In the genomic region with DNA sequence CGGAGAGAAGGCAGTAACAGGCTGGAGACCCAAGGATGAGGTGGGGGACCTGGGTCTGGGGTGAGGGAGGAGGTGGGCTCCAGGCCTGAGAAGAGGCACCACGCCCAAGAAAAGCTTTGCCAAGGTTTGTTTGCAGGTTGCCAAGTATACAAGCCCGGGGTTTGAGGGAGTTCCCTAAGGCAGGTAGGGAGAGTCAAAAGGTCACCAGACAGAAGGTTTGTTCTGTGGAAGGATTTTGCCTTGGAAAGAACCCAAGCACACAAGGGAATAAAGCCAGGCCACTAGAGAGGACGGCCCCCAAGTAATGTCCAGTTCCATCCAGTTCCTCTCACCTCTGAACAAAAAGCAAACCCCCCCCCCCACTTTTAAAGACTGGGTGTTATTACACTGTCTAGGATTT, we compare ENCODE assay signal across 30 mouse cellular contexts. TPM values are rescaled to one million over a fixed set of nuclear protein-coding genes. Genes with fewer than 3 reads are reported as not detected.
A peak's percentile ranks its signal among the peaks of the same experiment; 100 is the strongest.
DNase-seq lines count a peak whose midpoint lies in the region; TF ChIP-seq lines count a peak whose summit lies in the region.
"Had no signal": no experiment of that assay in that cellular context is flagged by ENCODE, and none has a peak within 500 bp of the region (broad histone marks: within the 10 kb centered on the region; RNA-seq: fewer than 3 reads in every experiment).

No protein-coding gene starts in this region.

- H3K9ac ChIP-seq in liver, adult 2 months (ENCODE audit: low read depth, low read length) = no peak overlapping the region
- H3K9ac ChIP-seq: embryonic facial prominence, embryonic 13.5 days; forebrain, embryonic 12.5 days; forebrain, embryonic 15.5 days; heart, embryonic 13.5 days; hindbrain, embryonic 14.5 days had no signal

- H3K36me3 ChIP-seq in liver, adult 2 months (ENCODE audit: control insufficient read depth, insufficient read depth, low read length) = no peaks in the 10 kb centered on the region
- H3K36me3 ChIP-seq: G1E had no signal

- H3K27ac ChIP-seq in liver, adult 2 months (replicated peaks; ENCODE audit: insufficient read depth, low read depth, low read length) = peak overlapping the region; percentile 27
- H3K27ac ChIP-seq: embryonic facial prominence, embryonic 10.5 days; embryonic facial prominence, embryonic 13.5 days; forebrain, embryonic 12.5 days; forebrain, embryonic 15.5 days; heart, adult 2 months; heart, embryonic 10.5 days; heart, embryonic 13.5 days; hindbrain, embryonic 14.5 days; hindbrain, postnatal 0 days had no signal

- WGBS in liver, adult 2 months = 41% methylated on average over 4 of the region's 4 CpGs

- H3K4me3 ChIP-seq in liver, adult 2 months (ENCODE audit: insufficient read depth, low read depth, low read length) = no peak overlapping the region
- H3K4me3 ChIP-seq: embryonic facial prominence, embryonic 10.5 days; embryonic facial prominence, embryonic 13.5 days; erythroblast, embryonic 14.5 days; forebrain, embryonic 12.5 days; forebrain, embryonic 15.5 days; heart, adult 2 months; heart, embryonic 10.5 days; heart, embryonic 13.5 days had no signal

- no peaks in the 10 kb centered on the region for H3K79me2 ChIP-seq in liver, adult 2 months (ENCODE audit: control insufficient read depth, insufficient read depth, low read length)

- TF ChIP-seq POLR2A in liver, adult 2 months (IDR thresholded peaks at IDR 0.05; ENCODE audit: extremely low read depth, insufficient read depth, low read length) = no peak

- DNase-seq in cerebellum, adult 11-12 months = peak; percentile 45
- DNase-seq in cerebellum, postnatal 14 days = no peak
- peak; percentile 67 for DNase-seq in liver, adult 2 months (ENCODE audit: extremely low read depth, low read depth, low spot score)
- DNase-seq in liver = no peak
- peak; percentile 26 for DNase-seq in R1 (ENCODE audit: low read depth, low spot score)
- no peak for DNase-seq in c-Kit-positive CD71-positive TER-119-positive erythroid progenitor cells, embryonic 14.5 days (ENCODE audit: low spot score)
- no peak for DNase-seq in frontal cortex, adult 2 months (ENCODE audit: extremely low spot score in 1 of 2, low spot score in 1 of 2)
- DNase-seq: adrenal gland, adult 2 months; adrenal gland, postnatal 14 days; embryo, embryonic 11 days; gastrocnemius, postnatal 10 days; heart, adult 2 months; heart, postnatal 14 days; heart, postnatal 4 days had no signal

- no peak for TF ChIP-seq CTCF in liver, adult 2 months (IDR thresholded peaks at IDR 0.05; ENCODE audit: low read depth, low read length)

- no peaks in the 10 kb centered on the region for H3K27me3 ChIP-seq in liver, adult 2 months (ENCODE audit: control insufficient read depth, insufficient read depth, low read length)
- H3K27me3 ChIP-seq: embryonic facial prominence, embryonic 13.5 days; forebrain, embryonic 12.5 days; forebrain, embryonic 15.5 days; heart, embryonic 13.5 days; Patski had no signal

- H3K4me1 ChIP-seq in liver, adult 2 months (ENCODE audit: control insufficient read depth, insufficient read depth, low read length) = peaks cover 44% of the 10 kb centered on the region
- H3K4me1 ChIP-seq: forebrain, embryonic 12.5 days had no signal

RNA-seq across cellular contexts. Expression of a gene that starts 10.8 kb away (rescaled TPM):
- total RNA-seq in liver, adult 2 months (2014; rRNA removed) = 458 and 477 TPM in 2 replicates
- 1,150 and 1,162 TPM in 2 replicates for polyA plus RNA-seq in liver, adult 2 months (2012; rRNA removed)
- polyA plus RNA-seq in frontal cortex, adult 2 months (2012; rRNA removed) = 15.7 and 17.3 TPM in 2 replicates

RNA-seq across cellular contexts. Expression of a gene that starts 12.9 kb away (rescaled TPM):
- 16.7 and 18.5 TPM in 2 replicates for total RNA-seq in liver, adult 2 months (2014; rRNA removed)
- 34.7 and 38.3 TPM in 2 replicates for polyA plus RNA-seq in liver, adult 2 months (2012; rRNA removed)
- polyA plus RNA-seq in frontal cortex, adult 2 months (2012; rRNA removed) = 121 and 127 TPM in 2 replicates

RNA-seq across cellular contexts. Expression of a gene that starts 13.1 kb away (rescaled TPM):
- total RNA-seq in liver, adult 2 months (2014; rRNA removed) = 0.55 and 0.87 TPM in 2 replicates
- 7.9 TPM in 2 replicates for polyA plus RNA-seq in liver, adult 2 months (2012; rRNA removed)
- 374 and 443 TPM in 2 replicates for polyA plus RNA-seq in frontal cortex, adult 2 months (2012; rRNA removed)

RNA-seq across cellular contexts. Expression of a gene that starts 25.8 kb away (rescaled TPM):
- not detected in 2 replicates for total RNA-seq in liver, adult 2 months (2014; rRNA removed)
- not detected in 2 replicates for polyA plus RNA-seq in liver, adult 2 months (2012; rRNA removed)
- 0.06 TPM in 1 of 2 replicates, not detected in the other for polyA plus RNA-seq in frontal cortex, adult 2 months (2012; rRNA removed)
- polyA plus RNA-seq: adrenal gland, adult 2 months; cortical plate, adult 2 months; embryonic facial prominence, embryonic 10.5 days; embryonic facial prominence, embryonic 13.5 days; erythroblast, embryonic 14.5 days; forebrain, embryonic 12.5 days; forebrain, embryonic 15.5 days; heart, adult 2 months; heart, embryonic 10.5 days; heart, embryonic 13.5 days; heart, embryonic 16.5 days; hindbrain, embryonic 11.5 days; hindbrain, embryonic 14.5 days; hindbrain, postnatal 0 days; inflammation-experienced regulatory T-cells, adult 6 months; intestine, embryonic 16.5 days had no signal

RNA-seq across cellular contexts. Expression of a gene that starts 34.8 kb away (rescaled TPM):
- total RNA-seq in liver, adult 2 months (2014; rRNA removed) = 2.6 and 5.4 TPM in 2 replicates
- polyA plus RNA-seq in liver, adult 2 months (2012; rRNA removed) = 5.5 and 7.8 TPM in 2 replicates
- polyA plus RNA-seq in frontal cortex, adult 2 months (2012; rRNA removed) = 20.2 and 21.8 TPM in 2 replicates

Comparison
In these comparisons a context has a peak if more than half of its experiments do, and no peak if none do; other contexts are left out.
1. DNase-seq: peak in cerebellum, adult 11-12 months (single experiment), liver, adult 2 months (single experiment) and R1 (single experiment); none in cerebellum, postnatal 14 days (0 of 2), liver (single experiment), c-Kit-positive CD71-positive TER-119-positive erythroid progenitor cells, embryonic 14.5 days (single experiment) and frontal cortex, adult 2 months (0 of 2).
2. RNA of a gene that starts 10.8 kb away (polyA plus RNA-seq): 1,150 to 1,162 TPM in liver, adult 2 months; 15.7 to 17.3 TPM in frontal cortex, adult 2 months; every median in the first group is over 10 times any median in the second.
3. RNA of a gene that starts 13.1 kb away (polyA plus RNA-seq): 374 to 443 TPM in frontal cortex, adult 2 months; 7.9 TPM in liver, adult 2 months; every median in the first group is over 10 times any median in the second.